Mouse (Mus musculus): ENCODE data around the gene Frmpd1. TPM values are rescaled to one million over a fixed set of nuclear protein-coding genes. Genes with fewer than 3 reads are reported as not detected.

Gene Frmpd1
- polyA plus RNA-seq, 1 experiment from 2014 or later: 1.6 TPM

GRCm38 (mm10) chr4:45286318-45286717, 101.6 kb downstream of the Frmpd1 start:
- Histone ChIP-seq H3K9ac (ENCODE audit: low read length) (no peak overlapping the region), H3K4me2 (ENCODE audit: low read depth, low read length) (no peak overlapping the region), H3K9me3 (replicated peaks; ENCODE audit: control insufficient read depth, low read length) (no peaks in the 10 kb centered on the region), H3K4me3 (replicated peaks; ENCODE audit: low read length) (no peak overlapping the region), H3K36me3 (ENCODE audit: control insufficient read depth, insufficient read depth, low read length) (no peaks in the 10 kb centered on the region), H3K27me3 (ENCODE audit: control insufficient read depth, insufficient read depth, low read length) (no peaks in the 10 kb centered on the region), H3K4me1 (ENCODE audit: control insufficient read depth, insufficient read depth, low read length) (no peaks in the 10 kb centered on the region), H3K27ac (ENCODE audit: low read length) (no peak overlapping the region)
- WGBS: 41% methylated on average over 3 of the region's 3 CpGs
- ATAC-seq (ENCODE audit: insufficient read depth, low FRiP score): no peak

DNA sequence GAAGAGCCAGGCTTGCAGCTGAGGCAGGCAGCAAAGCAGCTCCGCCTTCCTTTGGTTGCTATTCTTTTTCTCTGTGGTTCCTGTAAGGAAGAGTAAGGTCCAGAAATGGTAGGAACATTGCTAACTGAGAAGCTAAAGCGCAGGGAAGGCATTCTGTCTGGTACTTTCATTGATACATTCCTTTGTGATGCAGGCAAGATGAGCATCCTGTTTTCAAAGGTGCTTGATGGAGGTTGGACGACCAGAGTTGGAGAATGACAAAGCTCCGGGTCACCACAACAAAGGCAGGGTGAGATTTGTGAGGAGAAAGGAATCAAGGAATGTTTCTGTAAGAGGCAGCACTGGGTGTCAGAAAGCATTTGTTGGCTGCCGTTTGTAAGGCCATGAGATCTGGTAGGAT, 103.2 kb downstream of the Frmpd1 start:
- Histone ChIP-seq H3K27me3 (ENCODE audit: control insufficient read depth, insufficient read depth, low read length) (no peaks in the 10 kb centered on the region), H3K4me3 (replicated peaks; ENCODE audit: low read length) (no peak overlapping the region), H3K36me3 (ENCODE audit: control insufficient read depth, insufficient read depth, low read length) (no peaks in the 10 kb centered on the region), H3K9me3 (replicated peaks; ENCODE audit: control insufficient read depth, low read length) (no peaks in the 10 kb centered on the region), H3K4me1 (ENCODE audit: control insufficient read depth, insufficient read depth, low read length) (no peaks in the 10 kb centered on the region), H3K4me2 (ENCODE audit: low read depth, low read length) (no peak overlapping the region), H3K27ac (ENCODE audit: low read length) (no peak overlapping the region), H3K9ac (ENCODE audit: low read length) (no peak overlapping the region)
- ATAC-seq (ENCODE audit: insufficient read depth, low FRiP score): no peak
- 72% methylated on average over 5 of the region's 5 CpGs for WGBS

GRCm38 (mm10) chr4:45296662-45297564, 112.2 kb downstream of the Frmpd1 start, which contains the start of gene Trmt10b:
Gene Trmt10b (plus strand): TSS chr4:45297127.
- WGBS: 18% methylated on average over 27 of the region's 27 CpGs
- H3K27me3 ChIP-seq (ENCODE audit: control insufficient read depth, insufficient read depth, low read length): no peaks in the 10 kb centered on the region
- peak within 1 kb of the TSS; percentile 76 for H3K4me3 ChIP-seq (replicated peaks; ENCODE audit: low read length)
- H3K9ac ChIP-seq (ENCODE audit: low read length): peak within 1 kb of the TSS; percentile 73
- peak within 1 kb of the TSS; percentile 58 for H3K4me2 ChIP-seq (ENCODE audit: low read depth, low read length)
- H3K36me3 ChIP-seq (ENCODE audit: control insufficient read depth, insufficient read depth, low read length): 0 out of 2 replicates have a peak, but pooled peaks cover 5% of the 10 kb centered on the region
- no peak within 1 kb of the TSS for H3K27ac ChIP-seq (ENCODE audit: low read length)
- no peaks in the 10 kb centered on the region for H3K9me3 ChIP-seq (replicated peaks; ENCODE audit: control insufficient read depth, low read length)
- no peaks in the 10 kb centered on the region for H3K4me1 ChIP-seq (ENCODE audit: control insufficient read depth, insufficient read depth, low read length)
- ATAC-seq (ENCODE audit: insufficient read depth, low FRiP score): peak; percentile 82; the same call in 1 of the 2 replicates

DNA sequence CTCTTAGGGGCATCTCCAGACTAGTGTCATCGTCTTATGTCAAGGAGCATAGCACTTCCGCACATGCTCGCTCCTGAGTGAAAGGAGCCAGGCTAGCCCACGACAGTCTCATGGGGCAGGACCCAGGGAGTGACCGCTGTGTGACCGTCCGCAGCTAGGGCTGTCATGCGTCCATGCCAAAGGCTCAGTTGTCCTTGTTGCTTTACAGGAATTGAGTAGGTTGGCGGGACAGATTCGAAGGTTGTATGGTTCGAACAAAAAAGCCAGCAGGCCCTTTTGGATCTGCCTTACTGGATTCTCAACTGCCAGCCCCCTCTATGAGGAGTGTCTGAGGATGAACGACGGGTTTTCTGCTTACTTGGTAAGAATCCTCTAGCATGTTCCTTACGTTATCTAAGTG, 120.9 kb downstream of the Frmpd1 start:
- Histone ChIP-seq H3K4me2 (ENCODE audit: low read depth, low read length) (no peak overlapping the region), H3K4me3 (replicated peaks; ENCODE audit: low read length) (no peak overlapping the region), H3K36me3 (ENCODE audit: control insufficient read depth, insufficient read depth, low read length) (peaks cover 15% of the 10 kb centered on the region; the same call in 1 of the 2 replicates), H3K27me3 (ENCODE audit: control insufficient read depth, insufficient read depth, low read length) (no peaks in the 10 kb centered on the region), H3K9ac (ENCODE audit: low read length) (no peak overlapping the region), H3K9me3 (replicated peaks; ENCODE audit: control insufficient read depth, low read length) (no peaks in the 10 kb centered on the region), H3K4me1 (ENCODE audit: control insufficient read depth, insufficient read depth, low read length) (no peaks in the 10 kb centered on the region), H3K27ac (ENCODE audit: low read length) (no peak overlapping the region)
- WGBS: 93% methylated on average over 14 of the region's 14 CpGs
- no peak for ATAC-seq (ENCODE audit: insufficient read depth, low FRiP score)

DNA sequence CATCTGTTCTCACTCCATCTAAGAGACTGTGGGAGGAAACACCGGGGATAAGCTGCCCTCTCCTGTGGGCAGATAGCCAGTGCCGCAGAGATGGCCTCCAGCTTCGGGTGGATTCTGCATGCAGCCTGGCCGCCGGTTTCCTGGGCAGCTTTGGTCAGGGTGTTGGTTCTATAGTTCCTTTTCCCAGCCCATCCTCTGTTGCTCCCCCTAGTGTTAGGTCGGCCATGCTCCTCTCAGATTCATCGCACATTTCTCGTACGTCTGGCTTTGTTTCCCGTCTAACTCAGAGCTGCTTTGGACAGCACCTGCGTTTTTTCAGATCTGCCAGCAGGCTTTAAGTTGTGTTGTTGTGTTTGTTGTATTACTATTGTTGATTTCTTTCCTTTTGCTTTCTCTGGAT, 123.4 kb downstream of the Frmpd1 start:
- ATAC-seq (ENCODE audit: insufficient read depth, low FRiP score): no peak
- no peak overlapping the region for H3K4me2 ChIP-seq (ENCODE audit: low read depth, low read length)
- 40% methylated on average over 11 of the region's 11 CpGs for WGBS
- no peak overlapping the region for H3K4me3 ChIP-seq (replicated peaks; ENCODE audit: low read length)
- H3K9me3 ChIP-seq (replicated peaks; ENCODE audit: control insufficient read depth, low read length): no peaks in the 10 kb centered on the region
- H3K27ac ChIP-seq (ENCODE audit: low read length): no peak overlapping the region
- no peaks in the 10 kb centered on the region for H3K27me3 ChIP-seq (ENCODE audit: control insufficient read depth, insufficient read depth, low read length)
- no peak overlapping the region for H3K9ac ChIP-seq (ENCODE audit: low read length)
- no peaks in the 10 kb centered on the region for H3K4me1 ChIP-seq (ENCODE audit: control insufficient read depth, insufficient read depth, low read length)
- peaks cover 15% of the 10 kb centered on the region; the same call in 1 of the 2 replicates for H3K36me3 ChIP-seq (ENCODE audit: control insufficient read depth, insufficient read depth, low read length)

DNA sequence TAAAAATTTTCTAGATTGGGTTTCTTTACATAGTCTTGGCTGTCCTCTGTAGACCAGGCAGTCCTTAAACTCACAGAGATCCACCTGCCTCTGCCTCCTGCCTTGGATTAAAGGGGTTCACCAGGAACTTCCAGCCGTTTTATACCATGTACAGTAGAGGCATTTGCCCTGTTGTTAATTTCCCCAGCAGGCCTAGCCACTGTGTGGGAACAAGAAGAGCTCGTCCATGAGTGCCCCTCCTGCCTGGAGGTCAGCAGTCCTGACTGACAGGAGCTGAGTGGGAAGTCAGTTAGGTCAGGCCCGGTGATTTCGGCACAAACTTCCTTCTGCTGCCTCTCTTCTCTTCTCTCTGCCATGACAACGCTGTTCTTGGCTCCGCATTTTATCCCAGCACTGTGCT, 123.9 kb downstream of the Frmpd1 start:
- H3K9me3 ChIP-seq (replicated peaks; ENCODE audit: control insufficient read depth, low read length): no peaks in the 10 kb centered on the region
- no peak overlapping the region for H3K27ac ChIP-seq (ENCODE audit: low read length)
- H3K27me3 ChIP-seq (ENCODE audit: control insufficient read depth, insufficient read depth, low read length): no peaks in the 10 kb centered on the region
- H3K9ac ChIP-seq (ENCODE audit: low read length): no peak overlapping the region
- H3K4me2 ChIP-seq (ENCODE audit: low read depth, low read length): no peak overlapping the region
- 84% methylated on average over 6 of the region's 6 CpGs for WGBS
- peaks cover 15% of the 10 kb centered on the region; the same call in 1 of the 2 replicates for H3K36me3 ChIP-seq (ENCODE audit: control insufficient read depth, insufficient read depth, low read length)
- no peak for ATAC-seq (ENCODE audit: insufficient read depth, low FRiP score)
- H3K4me1 ChIP-seq (ENCODE audit: control insufficient read depth, insufficient read depth, low read length): no peaks in the 10 kb centered on the region
- no peak overlapping the region for H3K4me3 ChIP-seq (replicated peaks; ENCODE audit: low read length)

DNA sequence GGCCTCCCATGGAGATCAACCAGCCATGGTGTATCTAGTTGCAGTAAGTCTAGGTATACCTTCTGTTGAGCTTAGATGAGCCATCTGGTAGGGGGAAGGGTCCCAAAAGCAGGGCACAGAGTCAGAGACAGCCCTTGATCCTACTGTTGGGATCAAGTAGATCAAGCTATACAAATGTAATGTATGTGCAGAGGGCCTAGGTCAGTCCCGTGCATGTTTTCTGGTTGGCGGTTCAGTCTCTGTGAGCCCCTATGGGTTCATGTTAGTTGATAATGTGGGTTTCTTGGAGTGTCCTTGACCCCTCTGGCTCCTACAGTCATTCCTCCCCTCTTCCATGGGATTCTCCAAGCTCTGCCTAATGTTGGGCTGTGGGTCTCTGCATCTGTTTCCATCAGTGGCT, 126.4 kb downstream of the Frmpd1 start:
- ATAC-seq (ENCODE audit: insufficient read depth, low FRiP score): no peak
- no peak overlapping the region for H3K4me2 ChIP-seq (ENCODE audit: low read depth, low read length)
- peaks cover 8% of the 10 kb centered on the region; the same call in 1 of the 2 replicates for H3K36me3 ChIP-seq (ENCODE audit: control insufficient read depth, insufficient read depth, low read length)
- no peak overlapping the region for H3K4me3 ChIP-seq (replicated peaks; ENCODE audit: low read length)
- 96% methylated on average over 2 of the region's 2 CpGs for WGBS
- no peak overlapping the region for H3K9ac ChIP-seq (ENCODE audit: low read length)
- H3K4me1 ChIP-seq (ENCODE audit: control insufficient read depth, insufficient read depth, low read length): no peaks in the 10 kb centered on the region
- H3K27ac ChIP-seq (ENCODE audit: low read length): no peak overlapping the region
- no peaks in the 10 kb centered on the region for H3K27me3 ChIP-seq (ENCODE audit: control insufficient read depth, insufficient read depth, low read length)
- H3K9me3 ChIP-seq (replicated peaks; ENCODE audit: control insufficient read depth, low read length): no peaks in the 10 kb centered on the region

- H3K4me3 ChIP-seq (replicated peaks; ENCODE audit: low read length): peak overlapping the region; percentile 92
- WGBS: under 1% methylated on average over 56 of the region's 56 CpGs
- no peaks in the 10 kb centered on the region for H3K9me3 ChIP-seq (replicated peaks; ENCODE audit: control insufficient read depth, low read length)
Observed at GRCm38 (mm10) chr4:45320159-45320816, 135.6 kb downstream of the Frmpd1 start.

GRCm38 (mm10) chr4:45331139-45331538, 146.5 kb downstream of the Frmpd1 start:
- Histone ChIP-seq H3K27ac (ENCODE audit: low read length) (no peak overlapping the region), H3K4me1 (ENCODE audit: control insufficient read depth, insufficient read depth, low read length) (no peaks in the 10 kb centered on the region), H3K4me3 (replicated peaks; ENCODE audit: low read length) (no peak overlapping the region), H3K9me3 (replicated peaks; ENCODE audit: control insufficient read depth, low read length) (no peaks in the 10 kb centered on the region), H3K36me3 (ENCODE audit: control insufficient read depth, insufficient read depth, low read length) (no peaks in the 10 kb centered on the region), H3K27me3 (ENCODE audit: control insufficient read depth, insufficient read depth, low read length) (no peaks in the 10 kb centered on the region), H3K9ac (ENCODE audit: low read length) (no peak overlapping the region), H3K4me2 (ENCODE audit: low read depth, low read length) (no peak overlapping the region)
- no peak for ATAC-seq (ENCODE audit: insufficient read depth, low FRiP score)
- WGBS: 64% methylated on average over 7 of the region's 7 CpGs

More at GRCm38 (mm10) chr4:45320159-45320816, 135.6 kb downstream of the Frmpd1 start:
- Histone ChIP-seq H3K9ac (ENCODE audit: low read length) (peak overlapping the region; percentile 90), H3K27me3 (ENCODE audit: control insufficient read depth, insufficient read depth, low read length) (no peaks in the 10 kb centered on the region), H3K4me1 (ENCODE audit: control insufficient read depth, insufficient read depth, low read length) (peaks cover 8% of the 10 kb centered on the region), H3K27ac (ENCODE audit: low read length) (peak overlapping the region; percentile 85), H3K36me3 (ENCODE audit: control insufficient read depth, insufficient read depth, low read length) (0 out of 2 replicates have a peak, but pooled peaks cover 3% of the 10 kb centered on the region), H3K4me2 (ENCODE audit: low read depth, low read length) (peak overlapping the region; percentile 55)
- peak; percentile 88 for ATAC-seq (ENCODE audit: insufficient read depth, low FRiP score)
